Mouse (Mus musculus) brown adipose tissue, adult 24 weeks (tissue): ENCODE results near the gene Spag6. TPM values are rescaled to one million over a fixed set of nuclear protein-coding genes. Genes with fewer than 3 reads are reported as not detected.
A peak's percentile ranks its signal among the peaks of the same experiment; 100 is the strongest.

ENCODE experiments used
- H3K27ac ChIP-seq: fragments of 200-500 bp; replicated peaks from 2 replicates; pipeline ENCODE4 v1.5.1; 2012; ENCODE audit warnings: low read depth, mild to moderate bottlenecking, low read length
- H3K4me1 ChIP-seq: fragments of 200-500 bp; 2 replicates; pipeline ENCODE4 v1.6.1; 2012; ENCODE audit warnings: low read length, mixed read lengths; ENCODE audit not compliant: control insufficient read depth, insufficient read depth, insufficient read length
- H3K4me3 ChIP-seq: fragments of 200-500 bp; 2 replicates; pipeline ENCODE4 v1.5.1; 2012; ENCODE audit warnings: low read depth, mild to moderate bottlenecking, low read length, moderate library complexity; ENCODE audit not compliant: insufficient read depth
- polyA plus RNA-seq: library from polyadenylated mRNA; stranded (reverse); fragments of >200 nt; gene quantifications from 2 replicates; pipeline ENCODE4 v1.2.4, GENCODE M21; 2012; ENCODE audit not compliant: missing spikeins, insufficient read depth, insufficient read length

Gene Spag6
- polyA plus RNA-seq, 1 experiment, result not detected

DNA sequence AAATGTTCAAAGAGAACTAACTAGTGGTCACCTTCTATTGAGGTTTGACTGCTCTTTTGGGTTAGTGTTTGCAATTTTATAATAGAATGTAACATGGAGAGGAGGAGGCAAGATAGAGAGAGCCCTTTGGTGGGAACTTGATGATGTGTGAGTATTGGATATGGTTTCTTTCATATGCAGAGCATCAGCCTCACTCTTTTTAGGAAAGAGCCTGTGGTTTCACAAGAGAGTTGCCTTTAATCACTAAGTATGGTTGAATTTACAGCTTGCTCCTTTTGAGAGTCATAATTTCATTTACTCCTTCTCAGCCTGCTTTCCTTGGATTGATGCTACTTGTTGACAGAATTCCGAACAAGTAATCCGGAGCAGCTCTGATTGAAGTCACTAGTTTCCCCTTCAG lies 14.1 kb upstream of the Spag6 start:
- peaks cover 6% of the 10 kb centered on the region; the same call in 1 of the 2 replicates for H3K4me1 ChIP-seq
- no peak overlapping the region for H3K27ac ChIP-seq
- no peak overlapping the region for H3K4me3 ChIP-seq

GRCm38 (mm10) chr2:18680501-18680900 lies 13.3 kb upstream of the Spag6 start:
- H3K27ac ChIP-seq, result no peak overlapping the region
- H3K4me3 ChIP-seq, result peak overlapping the region; percentile 28; the same call in 1 of the 2 replicates

DNA sequence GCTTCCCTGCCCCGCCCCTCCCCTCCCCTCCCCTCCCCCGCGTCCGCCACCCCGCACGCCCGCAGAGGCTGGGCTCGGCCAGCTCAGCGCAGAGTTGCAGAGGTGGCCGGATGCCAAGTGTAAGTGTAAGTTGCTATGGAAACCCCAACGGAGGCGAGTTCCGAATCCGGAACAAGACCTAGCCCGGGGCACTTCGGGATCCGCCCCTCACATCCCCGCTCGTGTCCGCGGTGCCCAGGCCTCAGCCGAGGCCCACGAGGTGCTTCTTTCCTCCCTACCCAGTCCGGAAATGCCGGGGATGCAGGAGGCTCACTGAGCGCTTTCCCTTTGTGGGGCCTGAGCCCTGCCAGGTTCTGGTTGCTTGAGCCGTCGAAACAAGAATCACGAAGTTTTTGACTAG lies 12.9 kb upstream of the Spag6 start:
- peaks cover 4% of the 10 kb centered on the region; the same call in 1 of the 2 replicates for H3K4me1 ChIP-seq
- H3K27ac ChIP-seq, result no peak overlapping the region
- peak overlapping the region; percentile 37 for H3K4me3 ChIP-seq

More at GRCm38 (mm10) chr2:18680501-18680900, 13.3 kb upstream of the Spag6 start:
- H3K4me1 ChIP-seq, result peaks cover 6% of the 10 kb centered on the region; the same call in 1 of the 2 replicates

GRCm38 (mm10) chr2:18684062-18684461 lies 9.8 kb upstream of the Spag6 start:
- Histone ChIP-seq H3K4me1 (no peaks in the 10 kb centered on the region), H3K4me3 (no peak overlapping the region)

GRCm38 (mm10) chr2:18686386-18686785 lies 7.4 kb upstream of the Spag6 start:
- Histone ChIP-seq H3K27ac (no peak overlapping the region), H3K4me1 (no peaks in the 10 kb centered on the region), H3K4me3 (no peak overlapping the region)

More at GRCm38 (mm10) chr2:18684062-18684461, 9.8 kb upstream of the Spag6 start:
- no peak overlapping the region for H3K27ac ChIP-seq

DNA sequence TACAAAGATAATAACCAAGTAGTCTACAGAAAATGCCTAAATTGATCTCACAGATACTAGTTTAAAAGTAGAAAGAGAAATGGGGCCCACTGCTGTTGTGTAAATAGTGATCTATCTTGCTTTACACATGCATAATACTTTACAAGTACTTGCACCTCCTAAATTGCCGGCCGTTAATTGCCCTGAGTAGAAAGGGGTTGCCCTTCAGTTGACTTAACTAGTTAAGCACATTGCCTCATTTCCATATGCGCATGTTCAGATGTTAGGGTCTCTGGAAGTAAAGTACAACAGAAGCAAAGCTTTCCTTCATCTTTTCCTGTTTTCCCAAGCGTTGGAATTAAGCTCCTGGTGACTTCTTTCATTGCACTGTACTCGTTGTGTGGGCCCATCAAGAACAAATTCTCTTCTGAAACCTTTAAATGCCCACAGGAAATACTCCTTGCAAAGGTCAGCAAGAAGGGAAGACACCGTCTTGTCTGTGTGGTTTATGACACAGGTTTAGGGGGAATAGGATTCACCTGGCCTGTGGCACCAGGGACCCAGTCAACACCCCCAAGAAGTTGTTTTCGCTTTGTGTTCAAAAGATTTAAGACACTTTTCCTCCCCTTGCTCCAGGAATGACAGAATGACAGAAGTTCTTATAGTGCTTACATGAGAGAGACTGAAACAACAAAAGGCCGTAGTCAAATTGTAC lies 6.9 kb upstream of the Spag6 start:
- H3K4me3 ChIP-seq, result no peak overlapping the region
- H3K27ac ChIP-seq, result no peak overlapping the region
- H3K4me1 ChIP-seq, result no peaks in the 10 kb centered on the region

DNA sequence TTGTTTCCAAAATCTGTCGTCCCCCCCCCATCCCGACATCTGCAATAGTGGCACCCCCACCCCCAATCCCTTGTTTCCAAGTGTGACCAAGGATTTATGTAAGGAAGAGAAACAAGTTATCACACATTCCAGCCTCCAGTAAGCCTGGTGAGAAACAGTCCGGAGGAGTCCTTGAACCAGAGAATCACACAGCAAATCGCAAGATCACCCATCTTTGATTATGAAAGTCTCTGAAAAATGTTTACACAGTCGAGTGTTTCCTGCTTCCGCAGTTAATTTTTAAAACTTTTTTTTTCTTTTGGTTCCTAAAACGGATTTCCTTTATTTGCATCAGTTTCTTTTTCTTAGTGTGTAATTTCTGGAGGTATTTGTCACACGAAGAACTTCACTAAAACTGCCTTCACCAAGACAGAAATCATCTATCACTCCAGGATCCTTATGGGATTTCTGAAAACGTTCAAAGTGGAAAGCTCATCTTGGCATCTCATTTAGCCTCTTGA lies 6.1 kb upstream of the Spag6 start:
- Histone ChIP-seq H3K4me3 (no peak overlapping the region), H3K27ac (no peak overlapping the region), H3K4me1 (no peaks in the 10 kb centered on the region)

GRCm38 (mm10) chr2:18688286-18688685 lies 5.5 kb upstream of the Spag6 start:
- Histone ChIP-seq H3K4me1 (no peaks in the 10 kb centered on the region), H3K4me3 (peak overlapping the region; percentile 56), H3K27ac (no peak overlapping the region)

DNA sequence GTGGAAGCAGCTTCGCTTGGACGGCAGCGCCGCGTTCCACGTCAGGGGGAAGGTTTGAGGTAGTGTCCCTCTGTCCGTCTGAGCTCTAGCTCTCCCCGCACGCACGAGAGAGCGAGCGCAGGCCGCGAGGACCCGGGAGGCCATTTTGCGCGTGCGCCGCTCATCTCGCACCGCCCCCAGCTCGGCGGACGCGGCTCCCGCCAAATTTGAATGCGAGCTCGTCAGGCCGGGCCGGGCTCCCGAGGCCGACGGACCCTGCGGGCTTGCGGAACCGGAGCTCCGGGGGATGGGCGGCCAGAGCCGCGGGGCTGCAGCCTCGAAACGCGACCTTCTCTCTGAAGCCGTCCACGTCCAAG lies 5.1 kb upstream of the Spag6 start:
- H3K4me3 ChIP-seq, result peak overlapping the region; percentile 56
- no peaks in the 10 kb centered on the region for H3K4me1 ChIP-seq
- no peak overlapping the region for H3K27ac ChIP-seq

DNA sequence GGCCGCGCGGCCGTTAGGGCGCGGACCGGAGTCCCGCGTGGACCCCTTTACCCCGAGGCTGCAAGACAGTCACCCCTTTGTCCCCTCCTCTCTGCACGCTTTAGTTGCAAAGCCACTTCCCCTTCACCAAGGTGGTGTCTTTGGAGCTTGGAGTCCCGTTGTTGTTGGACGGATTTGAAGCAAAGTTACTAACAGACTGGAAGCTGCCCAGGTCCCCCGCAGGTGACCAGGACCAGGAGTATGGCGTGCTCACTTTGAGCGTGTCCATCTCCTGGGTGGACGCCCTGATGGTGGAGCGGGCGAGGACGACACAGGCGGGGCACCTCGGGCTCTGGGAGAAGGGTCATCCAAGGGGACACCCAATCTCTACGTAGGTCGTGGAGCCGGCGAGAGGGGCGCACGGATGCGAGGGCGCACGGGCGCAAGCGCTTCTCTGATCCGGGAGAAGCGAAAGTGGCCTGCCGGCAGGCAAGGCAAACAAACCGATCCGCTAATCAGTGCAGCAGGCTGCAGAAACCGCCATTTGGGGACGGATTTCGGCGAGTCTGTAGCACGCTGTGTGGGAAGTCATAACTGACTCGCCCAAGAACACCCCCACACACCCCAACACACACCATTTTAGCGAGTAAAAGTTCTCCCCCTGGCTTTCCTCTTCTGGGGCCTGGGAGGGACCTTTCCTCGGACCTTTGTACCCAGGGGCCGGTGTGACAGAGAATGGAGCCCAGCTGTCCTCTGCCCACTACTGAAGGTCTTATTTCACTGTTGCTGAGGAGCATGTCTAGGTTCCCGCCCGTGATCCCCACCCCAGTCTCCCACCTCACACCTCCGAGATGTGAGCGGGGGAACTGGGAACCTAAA lies 4.5 kb upstream of the Spag6 start:
- no peak overlapping the region for H3K27ac ChIP-seq
- peak overlapping the region; percentile 56 for H3K4me3 ChIP-seq
- H3K4me1 ChIP-seq, result no peaks in the 10 kb centered on the region

GRCm38 (mm10) chr2:18690055-18690691 lies 3.7 kb upstream of the Spag6 start:
- H3K4me1 ChIP-seq, result no peaks in the 10 kb centered on the region
- H3K27ac ChIP-seq, result no peak overlapping the region
- peak overlapping the region; percentile 56 for H3K4me3 ChIP-seq

DNA sequence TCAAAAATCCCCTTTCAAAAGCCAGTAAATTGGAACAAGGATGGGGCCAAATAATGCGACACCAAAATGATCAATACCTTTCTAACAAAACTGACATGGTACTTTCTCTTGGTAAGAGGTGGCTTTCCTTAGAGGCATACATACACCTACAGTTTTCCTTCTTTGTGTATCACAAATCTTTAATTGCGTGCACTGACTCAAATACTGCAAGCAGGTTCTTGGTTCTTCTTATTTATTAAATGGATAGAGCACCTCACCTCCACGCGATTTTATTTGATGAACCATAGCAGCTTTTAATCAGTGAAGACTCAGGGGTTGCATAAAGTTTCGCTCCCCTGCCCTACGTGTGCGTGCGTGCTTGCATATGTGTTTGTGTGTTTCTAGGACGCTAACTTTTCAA lies 3.1 kb upstream of the Spag6 start:
- H3K4me3 ChIP-seq, result no peak overlapping the region
- H3K4me1 ChIP-seq, result no peaks in the 10 kb centered on the region
- H3K27ac ChIP-seq, result no peak overlapping the region

GRCm38 (mm10) chr2:18692031-18692430 lies 1.8 kb upstream of the Spag6 start:
- H3K4me1 ChIP-seq, result no peaks in the 10 kb centered on the region
- no peak overlapping the region for H3K4me3 ChIP-seq
- H3K27ac ChIP-seq, result no peak overlapping the region

GRCm38 (mm10) chr2:18692548-18692947 lies 1.3 kb upstream of the Spag6 start:
- no peak overlapping the region for H3K4me3 ChIP-seq
- H3K27ac ChIP-seq, result no peak overlapping the region
- H3K4me1 ChIP-seq, result no peaks in the 10 kb centered on the region

DNA sequence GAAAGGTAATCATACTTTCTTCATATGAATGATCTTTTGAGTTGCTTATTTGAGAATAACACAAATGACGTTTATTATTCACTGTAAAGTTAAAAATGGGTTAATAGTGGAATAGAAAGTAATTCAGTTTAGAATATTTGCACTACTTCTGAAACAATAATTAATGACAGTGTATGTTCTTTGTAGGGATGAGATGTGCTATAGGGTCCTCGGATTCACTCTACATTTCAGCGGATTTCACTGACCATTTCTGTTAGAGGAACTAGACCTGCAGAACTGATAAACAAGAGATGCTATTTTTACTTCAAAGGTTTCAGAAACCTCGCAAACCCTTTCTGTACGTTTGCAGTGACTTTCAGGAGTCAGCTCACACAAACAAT lies 351 bp upstream of the Spag6 start:
- Histone ChIP-seq H3K4me1 (no peaks in the 10 kb centered on the region), H3K4me3 (peak overlapping the region; percentile 99), H3K27ac (no peak overlapping the region)
